Mouse (Mus musculus) midbrain, embryonic 13.5 days (tissue): ENCODE measurements around the gene Stpg3. TPM values are rescaled to one million over a fixed set of nuclear protein-coding genes. Genes with fewer than 3 reads are reported as not detected.

Experiments
- ATAC-seq: fragments of 200-750 bp; cut with Nextera tagmentation; 2 replicates; pipeline ENCODE4 v1.8.0; 2017; ENCODE audit warnings: mild to moderate bottlenecking, moderate TSS enrichment, moderate library complexity
- H3K27ac ChIP-seq: fragments of 300-500 bp; sonication (generic); 2 replicates; pipeline ENCODE4 v1.5.1; 2015; ENCODE audit warnings: inconsistent platforms, mild to moderate bottlenecking, moderate library complexity
- H3K27me3 ChIP-seq: fragments of 300-500 bp; sonication (generic); 2 replicates; pipeline ENCODE4 v1.6.1; 2015; ENCODE audit warnings: mild to moderate bottlenecking, inconsistent platforms
- H3K36me3 ChIP-seq: fragments of 300-500 bp; sonication (generic); 2 replicates; pipeline ENCODE4 v1.6.1; 2015; ENCODE audit warnings: mild to moderate bottlenecking, inconsistent platforms
- H3K4me1 ChIP-seq: fragments of 300-500 bp; sonication (generic); replicated peaks from 2 replicates; pipeline ENCODE4 v1.6.1; 2015; ENCODE audit warnings: inconsistent platforms
- H3K4me2 ChIP-seq: fragments of 300-500 bp; sonication (generic); replicated peaks from 2 replicates; pipeline ENCODE4 v1.6.1; 2015; ENCODE audit warnings: moderate library complexity, mild to moderate bottlenecking, inconsistent platforms
- H3K4me3 ChIP-seq: fragments of 300-500 bp; sonication (generic); replicated peaks from 2 replicates; pipeline ENCODE4 v1.5.1; 2015; ENCODE audit warnings: mild to moderate bottlenecking, inconsistent platforms
- H3K9ac ChIP-seq: fragments of 300-500 bp; sonication (generic); replicated peaks from 2 replicates; pipeline ENCODE4 v1.6.1; 2015; ENCODE audit warnings: mild to moderate bottlenecking, inconsistent platforms
- H3K9me3 ChIP-seq: fragments of 300-500 bp; sonication (generic); 2 replicates; pipeline ENCODE4 v1.6.1; 2016; ENCODE audit warnings: mild to moderate bottlenecking, inconsistent platforms
- WGBS: fragments of 180-500 bp; shearing (Covaris S2); methylation state at CpG from one replicate; pipeline ENCODE4 v1.1.7; 2015; 5-methylcytosine and 5-hydroxymethylcytosine counted together
- polyA plus RNA-seq: library from polyadenylated mRNA; unstranded; fragments of >200 nt; fragmentation: Nextera tagmentation; extraction: Ambion mirVana; gene quantifications from 2 replicates; pipeline ENCODE4 v1.2.1, GENCODE M21; 2015

Gene Stpg3
- polyA plus RNA-seq, 1 experiment from 2014 or later: not detected

GRCm38 (mm10) chr2:25177076-25177475, 37.4 kb downstream of the Stpg3 start:
- Histone ChIP-seq H3K4me3 (peak overlapping the region; percentile 13), H3K27me3 (0 out of 2 replicates have a peak, but pooled peaks cover 4% of the 10 kb centered on the region), H3K9ac (peak overlapping the region; percentile 45), H3K9me3 (no peaks in the 10 kb centered on the region), H3K36me3 (no peaks in the 10 kb centered on the region), H3K4me2 (peak overlapping the region; percentile 44), H3K27ac (peak overlapping the region; percentile 80), H3K4me1 (peaks cover 73% of the 10 kb centered on the region)
- no peak for ATAC-seq
- 34% methylated on average over 4 of the region's 4 CpGs for WGBS

DNA sequence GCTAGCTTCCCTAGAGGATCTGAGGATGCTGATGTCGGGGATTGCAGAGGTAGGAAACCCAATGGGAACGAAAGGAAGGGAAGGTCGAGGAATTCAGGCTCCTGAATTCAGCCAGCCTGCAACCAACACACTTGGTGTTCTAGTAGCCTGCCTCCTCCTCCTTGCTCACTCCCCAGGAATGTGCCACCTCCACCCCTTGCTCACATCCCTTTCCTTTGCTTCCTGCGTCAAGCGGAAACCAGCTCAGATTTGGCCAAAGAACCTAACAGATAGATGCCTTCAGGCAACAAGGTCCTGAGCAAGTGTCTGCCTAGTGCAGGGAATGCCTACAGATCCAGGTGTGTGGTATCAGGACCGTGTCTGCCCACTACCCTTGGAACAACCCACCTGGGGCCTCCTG, 37.9 kb downstream of the Stpg3 start:
- peak overlapping the region; percentile 44 for H3K4me2 ChIP-seq
- H3K4me1 ChIP-seq: peaks cover 68% of the 10 kb centered on the region
- no peak for ATAC-seq
- 0 out of 2 replicates have a peak, but pooled peaks cover 4% of the 10 kb centered on the region for H3K27me3 ChIP-seq
- 78% methylated on average over 6 of the region's 6 CpGs for WGBS
- no peak overlapping the region for H3K4me3 ChIP-seq
- H3K36me3 ChIP-seq: no peaks in the 10 kb centered on the region
- peak overlapping the region; percentile 45; the same call in 1 of the 2 replicates for H3K9ac ChIP-seq
- H3K27ac ChIP-seq: peak overlapping the region; percentile 80
- H3K9me3 ChIP-seq: no peaks in the 10 kb centered on the region

DNA sequence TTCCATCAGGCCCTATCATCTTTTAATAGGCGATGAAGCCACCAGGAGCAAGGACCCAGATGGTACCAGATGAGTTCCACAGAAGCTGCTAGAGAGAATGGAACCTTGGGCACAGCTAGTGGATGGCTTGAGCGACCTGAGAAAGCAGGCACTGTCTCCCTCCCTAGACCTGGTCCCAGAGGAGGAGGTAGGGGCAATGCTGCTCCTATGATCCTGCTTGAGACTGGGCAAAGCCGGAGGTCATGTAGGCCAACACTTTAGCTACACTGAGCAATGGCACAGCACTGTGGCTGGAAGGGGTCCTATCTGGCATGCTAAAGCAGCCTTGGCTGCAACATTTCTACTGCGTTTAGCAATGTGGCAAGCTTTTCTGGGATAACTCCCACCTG, 38.8 kb downstream of the Stpg3 start:
- H3K36me3 ChIP-seq: no peaks in the 10 kb centered on the region
- 0 out of 2 replicates have a peak, but pooled peaks cover 4% of the 10 kb centered on the region for H3K27me3 ChIP-seq
- no peak overlapping the region for H3K27ac ChIP-seq
- H3K4me1 ChIP-seq: peaks cover 61% of the 10 kb centered on the region
- no peak overlapping the region for H3K4me2 ChIP-seq
- no peak for ATAC-seq
- H3K9me3 ChIP-seq: no peaks in the 10 kb centered on the region
- 78% methylated on average over 4 of the region's 4 CpGs for WGBS
- H3K9ac ChIP-seq: no peak overlapping the region
- no peak overlapping the region for H3K4me3 ChIP-seq

GRCm38 (mm10) chr2:25174866-25175689, 39.4 kb downstream of the Stpg3 start:
- Histone ChIP-seq H3K4me1 (peaks cover 64% of the 10 kb centered on the region), H3K9ac (no peak overlapping the region), H3K27me3 (0 out of 2 replicates have a peak, but pooled peaks cover 4% of the 10 kb centered on the region), H3K4me3 (no peak overlapping the region), H3K36me3 (no peaks in the 10 kb centered on the region), H3K9me3 (no peaks in the 10 kb centered on the region), H3K4me2 (no peak overlapping the region), H3K27ac (no peak overlapping the region)
- WGBS: 54% methylated on average over 7 of the region's 7 CpGs
- no peak for ATAC-seq

- Histone ChIP-seq H3K4me3 (no peak overlapping the region), H3K9me3 (no peaks in the 10 kb centered on the region), H3K4me1 (peaks cover 63% of the 10 kb centered on the region), H3K27ac (no peak overlapping the region), H3K36me3 (no peaks in the 10 kb centered on the region), H3K9ac (no peak overlapping the region), H3K27me3 (0 out of 2 replicates have a peak, but pooled peaks cover 4% of the 10 kb centered on the region), H3K4me2 (no peak overlapping the region)
- ATAC-seq: no peak
- 92% methylated on average over 4 of the region's 4 CpGs for WGBS
Observed at GRCm38 (mm10) chr2:25173821-25174220, 40.6 kb downstream of the Stpg3 start.

- Histone ChIP-seq H3K9ac (no peak overlapping the region), H3K9me3 (no peaks in the 10 kb centered on the region), H3K27ac (no peak overlapping the region), H3K36me3 (no peaks in the 10 kb centered on the region), H3K27me3 (0 out of 2 replicates have a peak, but pooled peaks cover 4% of the 10 kb centered on the region), H3K4me3 (no peak overlapping the region), H3K4me1 (peaks cover 63% of the 10 kb centered on the region), H3K4me2 (no peak overlapping the region)
- no peak for ATAC-seq
- WGBS: 84% methylated on average over 8 of the region's 8 CpGs
Observed at GRCm38 (mm10) chr2:25172629-25173028, 41.8 kb downstream of the Stpg3 start.

DNA sequence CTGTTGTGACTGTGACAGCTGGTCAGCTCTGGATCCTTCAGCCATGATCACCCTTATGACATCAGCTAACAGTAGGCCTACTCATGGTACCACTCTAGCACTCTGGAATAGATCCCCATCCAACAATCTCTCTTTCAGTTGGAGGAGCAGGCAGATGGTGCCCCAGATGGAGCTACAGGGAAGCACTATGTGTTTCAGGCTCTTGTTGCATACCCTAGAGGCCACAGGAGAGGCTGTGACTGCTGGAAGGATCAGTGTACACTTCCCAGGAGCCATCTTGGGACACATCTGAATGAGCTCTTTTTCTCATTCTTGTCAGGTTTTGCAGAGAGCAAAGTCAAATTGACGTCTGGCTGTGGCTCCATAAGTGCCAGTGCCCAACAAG, 42.7 kb downstream of the Stpg3 start:
- peaks cover 62% of the 10 kb centered on the region for H3K4me1 ChIP-seq
- H3K4me3 ChIP-seq: no peak overlapping the region
- H3K36me3 ChIP-seq: no peaks in the 10 kb centered on the region
- H3K27me3 ChIP-seq: 0 out of 2 replicates have a peak, but pooled peaks cover 4% of the 10 kb centered on the region
- H3K9me3 ChIP-seq: no peaks in the 10 kb centered on the region
- no peak overlapping the region for H3K4me2 ChIP-seq
- ATAC-seq: no peak
- no peak overlapping the region for H3K9ac ChIP-seq
- H3K27ac ChIP-seq: no peak overlapping the region
- 50% methylated on average over 1 of the region's 1 CpGs for WGBS

GRCm38 (mm10) chr2:25171101-25171768, 43.2 kb downstream of the Stpg3 start:
- Histone ChIP-seq H3K27me3 (0 out of 2 replicates have a peak, but pooled peaks cover 4% of the 10 kb centered on the region), H3K4me3 (no peak overlapping the region), H3K36me3 (no peaks in the 10 kb centered on the region), H3K27ac (no peak overlapping the region), H3K4me1 (peaks cover 57% of the 10 kb centered on the region), H3K9ac (no peak overlapping the region), H3K9me3 (no peaks in the 10 kb centered on the region), H3K4me2 (no peak overlapping the region)
- ATAC-seq: no peak
- WGBS: 93% methylated on average over 6 of the region's 6 CpGs

GRCm38 (mm10) chr2:25170326-25171100, 43.9 kb downstream of the Stpg3 start:
- no peak overlapping the region for H3K4me2 ChIP-seq
- no peak overlapping the region for H3K27ac ChIP-seq
- H3K9me3 ChIP-seq: no peaks in the 10 kb centered on the region
- H3K9ac ChIP-seq: no peak overlapping the region; the same call in 1 of the 2 replicates
- 82% methylated on average over 10 of the region's 10 CpGs for WGBS
- 0 out of 2 replicates have a peak, but pooled peaks cover under 1% of the 10 kb centered on the region for H3K27me3 ChIP-seq
- H3K36me3 ChIP-seq: no peaks in the 10 kb centered on the region
- peaks cover 50% of the 10 kb centered on the region for H3K4me1 ChIP-seq
- H3K4me3 ChIP-seq: no peak overlapping the region
- no peak for ATAC-seq

GRCm38 (mm10) chr2:25169778-25170177, 44.7 kb downstream of the Stpg3 start:
- WGBS: 12% methylated on average over 5 of the region's 5 CpGs
- Histone ChIP-seq H3K27ac (0 out of 2 replicates have a peak overlapping the region, but pooled peaks have one; percentile 80), H3K9ac (no peak overlapping the region; the same call in 1 of the 2 replicates), H3K9me3 (no peaks in the 10 kb centered on the region), H3K27me3 (no peaks in the 10 kb centered on the region), H3K4me1 (peaks cover 42% of the 10 kb centered on the region), H3K4me3 (no peak overlapping the region), H3K36me3 (no peaks in the 10 kb centered on the region), H3K4me2 (no peak overlapping the region)
- ATAC-seq: no peak

DNA sequence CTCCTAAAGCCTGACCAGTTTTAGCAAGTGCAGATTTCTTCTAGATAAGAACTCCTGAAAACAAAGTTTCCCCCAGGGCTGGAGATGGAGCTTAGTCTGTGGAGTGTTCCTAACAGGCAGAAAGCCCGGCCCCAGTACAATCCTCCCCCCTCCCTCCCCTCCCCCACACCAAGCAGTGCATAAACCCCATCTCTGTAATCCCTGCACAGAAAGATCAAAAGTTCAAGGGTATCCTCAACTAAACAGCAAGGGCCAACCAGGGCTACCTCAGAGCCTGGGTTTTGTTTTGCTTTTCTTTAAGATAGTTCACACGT, 45.8 kb downstream of the Stpg3 start:
- ATAC-seq: no peak; the same call in 1 of the 2 replicates
- H3K4me3 ChIP-seq: peak overlapping the region; percentile 46
- peak overlapping the region; percentile 69; the same call in 1 of the 2 replicates for H3K9ac ChIP-seq
- H3K27ac ChIP-seq: peak overlapping the region; percentile 80
- WGBS: 3% methylated on average over 2 of the region's 2 CpGs
- peak overlapping the region; percentile 67 for H3K4me2 ChIP-seq
- no peaks in the 10 kb centered on the region for H3K27me3 ChIP-seq
- no peaks in the 10 kb centered on the region for H3K9me3 ChIP-seq
- peaks cover 48% of the 10 kb centered on the region for H3K4me1 ChIP-seq
- H3K36me3 ChIP-seq: no peaks in the 10 kb centered on the region
